Mouse (Mus musculus): Measurements from ENCODE around the gene Ier5. TPM values are rescaled to one million over a fixed set of nuclear protein-coding genes. Genes with fewer than 3 reads are reported as not detected.

Ier5 gene
- polyA plus RNA-seq, 1 experiment = 58.7 TPM

GRCm38 (mm10) chr1:155106310-155106709 lies 6.9 kb upstream of the Ier5 start:
- TF ChIP-seq CTCF (IDR thresholded peaks at IDR 0.05; ENCODE audit: low read depth, low read length) = no peak
- TF ChIP-seq POLR2A (IDR thresholded peaks at IDR 0.05; ENCODE audit: borderline replicate concordance, low read depth, low read length) = no peak
- no peak overlapping the region for H3K4me3 ChIP-seq (ENCODE audit: insufficient read depth, low read length)
- H3K4me1 ChIP-seq (ENCODE audit: control insufficient read depth, insufficient read depth, low read length) = peaks cover 9% of the 10 kb centered on the region
- no peak overlapping the region for H3K27ac ChIP-seq (ENCODE audit: insufficient read depth, low read depth, low read length)

GRCm38 (mm10) chr1:155103991-155104390 lies 4.6 kb upstream of the Ier5 start:
- no peak overlapping the region for H3K27ac ChIP-seq (ENCODE audit: insufficient read depth, low read depth, low read length)
- TF ChIP-seq POLR2A (IDR thresholded peaks at IDR 0.05; ENCODE audit: borderline replicate concordance, low read depth, low read length) (no peak), CTCF (IDR thresholded peaks at IDR 0.05; ENCODE audit: low read depth, low read length) (no peak)
- H3K4me1 ChIP-seq (ENCODE audit: control insufficient read depth, insufficient read depth, low read length) = peaks cover 12% of the 10 kb centered on the region
- H3K4me3 ChIP-seq (ENCODE audit: insufficient read depth, low read length) = no peak overlapping the region

- Histone ChIP-seq H3K4me1 (ENCODE audit: control insufficient read depth, insufficient read depth, low read length) (peaks cover 8% of the 10 kb centered on the region), H3K27ac (ENCODE audit: insufficient read depth, low read depth, low read length) (no peak overlapping the region), H3K4me3 (ENCODE audit: insufficient read depth, low read length) (no peak overlapping the region)
- TF ChIP-seq POLR2A (IDR thresholded peaks at IDR 0.05; ENCODE audit: borderline replicate concordance, low read depth, low read length) (no peak), CTCF (IDR thresholded peaks at IDR 0.05; ENCODE audit: low read depth, low read length) (no peak)
Observed at GRCm38 (mm10) chr1:155102631-155103030, 3.2 kb upstream of the Ier5 start.

- TF ChIP-seq POLR2A (IDR thresholded peaks at IDR 0.05; ENCODE audit: borderline replicate concordance, low read depth, low read length) (no peak), CTCF (IDR thresholded peaks at IDR 0.05; ENCODE audit: low read depth, low read length) (no peak)
- Histone ChIP-seq H3K4me3 (ENCODE audit: insufficient read depth, low read length) (peak overlapping the region; percentile 80), H3K27ac (ENCODE audit: insufficient read depth, low read depth, low read length) (peak overlapping the region; percentile 79), H3K4me1 (ENCODE audit: control insufficient read depth, insufficient read depth, low read length) (peaks cover 13% of the 10 kb centered on the region)
Observed at GRCm38 (mm10) chr1:155098486-155099279, 753 bp downstream of the Ier5 start.

- peaks cover 18% of the 10 kb centered on the region for H3K4me1 ChIP-seq (ENCODE audit: control insufficient read depth, insufficient read depth, low read length)
- peak overlapping the region; percentile 79 for H3K27ac ChIP-seq (ENCODE audit: insufficient read depth, low read depth, low read length)
- TF ChIP-seq CTCF (IDR thresholded peaks at IDR 0.05; ENCODE audit: low read depth, low read length) = no peak
- no peak for TF ChIP-seq POLR2A (IDR thresholded peaks at IDR 0.05; ENCODE audit: borderline replicate concordance, low read depth, low read length)
- peak overlapping the region; percentile 80 for H3K4me3 ChIP-seq (ENCODE audit: insufficient read depth, low read length)
Observed at GRCm38 (mm10) chr1:155097931-155098485, 1.4 kb downstream of the Ier5 start.

- no peak for TF ChIP-seq POLR2A (IDR thresholded peaks at IDR 0.05; ENCODE audit: borderline replicate concordance, low read depth, low read length)
- no peak for TF ChIP-seq CTCF (IDR thresholded peaks at IDR 0.05; ENCODE audit: low read depth, low read length)
- Histone ChIP-seq H3K27ac (ENCODE audit: insufficient read depth, low read depth, low read length) (peak overlapping the region; percentile 79), H3K4me3 (ENCODE audit: insufficient read depth, low read length) (peak overlapping the region; percentile 80), H3K4me1 (ENCODE audit: control insufficient read depth, insufficient read depth, low read length) (peaks cover 24% of the 10 kb centered on the region)
Observed at GRCm38 (mm10) chr1:155097354-155097753, 2.1 kb downstream of the Ier5 start.

GRCm38 (mm10) chr1:155096620-155097261 lies 2.7 kb downstream of the Ier5 start:
- peaks cover 29% of the 10 kb centered on the region for H3K4me1 ChIP-seq (ENCODE audit: control insufficient read depth, insufficient read depth, low read length)
- peak overlapping the region; percentile 80 for H3K4me3 ChIP-seq (ENCODE audit: insufficient read depth, low read length)
- TF ChIP-seq POLR2A (IDR thresholded peaks at IDR 0.05; ENCODE audit: borderline replicate concordance, low read depth, low read length) (no peak), CTCF (IDR thresholded peaks at IDR 0.05; ENCODE audit: low read depth, low read length) (no peak)
- H3K27ac ChIP-seq (ENCODE audit: insufficient read depth, low read depth, low read length) = peak overlapping the region; percentile 79

GRCm38 (mm10) chr1:155093971-155094707 lies 5.3 kb downstream of the Ier5 start:
- peaks cover 47% of the 10 kb centered on the region for H3K4me1 ChIP-seq (ENCODE audit: control insufficient read depth, insufficient read depth, low read length)
- TF ChIP-seq CTCF (IDR thresholded peaks at IDR 0.05; ENCODE audit: low read depth, low read length) (no peak), POLR2A (IDR thresholded peaks at IDR 0.05; ENCODE audit: borderline replicate concordance, low read depth, low read length) (no peak)
- H3K27ac ChIP-seq (ENCODE audit: insufficient read depth, low read depth, low read length) = no peak overlapping the region

GRCm38 (mm10) chr1:155093145-155093791 lies 6.2 kb downstream of the Ier5 start:
- peaks cover 49% of the 10 kb centered on the region for H3K4me1 ChIP-seq (ENCODE audit: control insufficient read depth, insufficient read depth, low read length)
- TF ChIP-seq CTCF (IDR thresholded peaks at IDR 0.05; ENCODE audit: low read depth, low read length) = no peak
- TF ChIP-seq POLR2A (IDR thresholded peaks at IDR 0.05; ENCODE audit: borderline replicate concordance, low read depth, low read length) = no peak
- no peak overlapping the region for H3K27ac ChIP-seq (ENCODE audit: insufficient read depth, low read depth, low read length)
- no peak overlapping the region for H3K4me3 ChIP-seq (ENCODE audit: insufficient read depth, low read length)

More at GRCm38 (mm10) chr1:155093971-155094707, 5.3 kb downstream of the Ier5 start:
- H3K4me3 ChIP-seq (ENCODE audit: insufficient read depth, low read length) = no peak overlapping the region

All from bone marrow macrophage, adult 2 months (primary cell).